Mouse (Mus musculus) adrenal gland, postnatal 0 days (tissue): ENCODE results near the gene Srd5a3. TPM values are rescaled to one million over a fixed set of nuclear protein-coding genes. Genes with fewer than 3 reads are reported as not detected.

ENCODE experiments used
- polyA plus RNA-seq: library from polyadenylated mRNA; unstranded; fragments of >200 nt; fragmentation: Nextera tagmentation; extraction: Ambion mirVana; gene quantifications from 2 replicates; pipeline ENCODE4 v1.2.1, GENCODE M21; 2015

Srd5a3 gene
- polyA plus RNA-seq: 27.6 and 36.7 TPM in 2 replicates

DNA sequence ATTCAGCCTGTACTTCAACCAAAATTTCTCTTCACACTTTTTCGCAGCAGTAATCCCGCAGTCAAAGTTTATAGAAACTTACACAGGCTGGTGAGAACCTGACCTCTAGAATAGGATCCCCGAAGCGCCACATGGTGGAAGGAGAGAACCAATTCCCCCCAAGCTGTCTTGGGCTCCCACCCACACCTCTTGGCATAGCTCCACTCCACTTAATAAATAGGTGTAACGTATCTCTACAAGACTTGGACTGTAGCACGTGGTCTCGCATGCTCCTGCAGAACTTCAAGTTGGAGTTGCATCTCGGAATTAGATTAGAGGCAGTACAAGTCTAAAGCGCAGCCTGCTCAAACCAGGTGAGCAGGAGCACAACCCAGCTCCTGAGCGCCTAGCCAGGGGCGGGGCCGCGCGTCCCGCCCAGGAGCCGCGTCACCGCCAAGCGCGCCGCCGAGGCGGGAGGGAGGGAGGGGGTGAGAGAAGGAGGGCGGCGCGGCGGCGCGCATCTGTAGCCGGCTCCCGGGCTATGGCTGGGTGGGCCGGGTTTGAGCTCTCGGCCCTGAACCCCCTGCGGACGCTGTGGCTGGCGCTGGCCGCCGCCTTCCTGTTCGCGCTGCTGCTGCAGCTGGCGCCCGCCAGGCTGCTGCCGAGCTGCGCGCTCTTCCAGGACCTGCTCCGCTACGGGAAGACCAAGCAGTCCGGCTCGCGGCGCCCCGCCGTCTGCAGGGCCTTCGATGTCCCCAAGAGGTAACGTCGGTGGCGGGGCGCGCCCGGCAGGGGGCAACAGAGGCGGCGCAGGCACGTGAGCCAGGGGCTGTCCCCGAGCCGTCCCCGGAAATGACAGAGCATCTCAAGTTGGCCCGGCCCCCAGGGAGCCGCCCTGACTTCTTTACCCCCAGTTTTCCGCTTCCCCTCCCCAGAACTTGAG lies at the start of gene Srd5a3:
Srd5a3 (plus strand) TSS at position 464 of the 922 bp plus-strand sequence.

DNA sequence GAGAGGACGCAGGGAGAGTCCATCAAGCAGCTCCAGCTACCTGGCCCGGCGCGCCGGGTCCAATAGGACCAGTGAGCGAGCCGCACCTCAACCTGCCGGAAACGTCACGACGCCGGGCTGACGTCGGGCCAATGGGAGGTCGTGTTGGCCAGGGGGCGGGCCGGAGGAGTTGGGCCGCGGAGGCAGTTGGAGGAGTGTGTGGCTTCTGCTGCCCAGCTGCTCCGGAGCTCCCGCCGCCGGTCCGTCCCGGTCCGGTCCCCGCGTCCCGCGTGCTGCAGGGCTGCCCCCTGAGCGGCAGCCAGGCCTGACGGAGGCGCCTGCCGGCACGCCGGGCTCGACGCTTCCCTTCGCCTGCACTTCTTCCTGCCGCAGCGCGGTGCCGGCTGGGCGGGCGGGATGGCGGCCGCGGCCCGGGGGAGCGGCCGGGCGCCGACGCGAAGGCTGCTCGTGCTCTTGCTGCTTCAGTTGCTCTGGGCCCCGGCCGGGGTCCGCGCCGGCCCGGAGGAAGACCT lies 43.7 kb downstream of the Srd5a3 start, which contains the start of gene Tmem165:
Tmem165 (plus strand) TSS at position 131 of the 512 bp plus-strand sequence.

Other genes starting within 250 kb of the Srd5a3 start
- 11.1 and 27.5 TPM in 2 replicates for gene Kdr, start 161.8 kb upstream of the Srd5a3 start, polyA plus RNA-seq
- 104 and 132 TPM in 2 replicates for gene Tmem165, start 43.6 kb downstream of the Srd5a3 start, polyA plus RNA-seq
- gene Clock, start 164.5 kb downstream of the Srd5a3 start, polyA plus RNA-seq: 5.6 and 10.4 TPM in 2 replicates
- gene Pdcl2, start 190.9 kb downstream of the Srd5a3 start, polyA plus RNA-seq: not detected in 2 replicates
- gene Nmu, start 223.5 kb downstream of the Srd5a3 start, polyA plus RNA-seq: 0.36 TPM in 1 of 2 replicates, not detected in the other